Mouse (Mus musculus): Measurements from ENCODE around the gene Large1.

- TF ChIP-seq CTCF (IDR thresholded peaks at IDR 0.05; ENCODE audit: low read depth) (no peak), EP300 (optimal IDR thresholded peaks at IDR 0.05) (no peak)
These were observed 40.4 kb downstream of the Large1 start for GRCm38 (mm10) chr8:73312714-73313607.

Measured in stomach, postnatal 0 days (tissue).